Mouse (Mus musculus): ENCODE results near the gene Golga7b. TPM values are rescaled to one million over a fixed set of nuclear protein-coding genes. Genes with fewer than 3 reads are reported as not detected.

The Golga7b gene
- total and polyA plus RNA-seq, 3 experiments, result 0.11 TPM; not detected in 2

DNA sequence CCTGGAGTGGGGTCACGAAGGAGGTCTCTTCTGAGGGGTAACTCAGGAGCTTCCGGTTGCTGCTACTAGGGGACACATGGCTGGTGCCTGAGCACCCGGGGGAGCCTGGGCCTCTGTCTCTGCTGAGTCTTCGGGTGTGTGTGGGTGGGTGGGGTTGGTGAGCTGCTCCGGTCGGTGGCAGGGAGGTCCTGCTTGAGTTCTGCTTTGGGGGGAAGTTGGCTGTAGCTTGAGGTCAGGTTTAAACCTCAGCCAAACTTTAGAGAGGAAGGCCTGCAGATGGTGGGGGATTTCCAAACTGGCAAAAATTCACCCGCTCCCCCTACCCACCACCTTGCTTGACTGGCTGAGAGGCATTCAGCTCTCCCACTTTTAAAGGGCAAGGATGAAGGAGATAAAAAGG lies 23.8 kb downstream of the Golga7b start:
- Histone ChIP-seq H3K27me3 (ENCODE audit: insufficient read depth, low read length) (peaks cover 13% of the 10 kb centered on the region; the same call in 1 of the 2 replicates), H3K4me3 (ENCODE audit: low read depth, low read length) (no peak overlapping the region), H3K9me3 (replicated peaks) (no peaks in the 10 kb centered on the region), H3K4me1 (ENCODE audit: insufficient read depth, low read depth, low read length) (no peaks in the 10 kb centered on the region), H3K36me3 (replicated peaks) (no peaks in the 10 kb centered on the region)
- DNase-seq (ENCODE audit: low spot score) (no peak), ATAC-seq (ENCODE audit: extremely low read depth, insufficient number of reproducible peaks, low FRiP score, poor library complexity, severe bottlenecking) (no peak)
- TF ChIP-seq CTCF (IDR thresholded peaks at IDR 0.05; ENCODE audit: low read depth, low read length) (no peak), GATA2 (IDR thresholded peaks at IDR 0.05; ENCODE audit: borderline replicate concordance, low read depth, low read length) (no peak), GATA1 (IDR thresholded peaks at IDR 0.05; ENCODE audit: borderline replicate concordance, low read length) (no peak), TAL1 (conservative IDR thresholded peaks at IDR 0.05; ENCODE audit: low read depth, low read length) (no peak), POLR2AphosphoS5 (IDR thresholded peaks at IDR 0.05; ENCODE audit: insufficient replicate concordance, low read depth, low read length) (no peak)

GRCm38 (mm10) chr19:42272003-42272963 lies 24.9 kb downstream of the Golga7b start:
- Histone ChIP-seq H3K9me3 (replicated peaks) (no peaks in the 10 kb centered on the region), H3K4me3 (ENCODE audit: low read depth, low read length) (no peak overlapping the region), H3K27me3 (ENCODE audit: insufficient read depth, low read length) (peaks cover 13% of the 10 kb centered on the region; the same call in 1 of the 2 replicates), H3K4me1 (ENCODE audit: insufficient read depth, low read depth, low read length) (no peaks in the 10 kb centered on the region), H3K36me3 (replicated peaks) (no peaks in the 10 kb centered on the region)
- ATAC-seq (ENCODE audit: extremely low read depth, insufficient number of reproducible peaks, low FRiP score, poor library complexity, severe bottlenecking) (no peak), DNase-seq (ENCODE audit: low spot score) (peak; percentile 39)
- TF ChIP-seq POLR2AphosphoS5 (IDR thresholded peaks at IDR 0.05; ENCODE audit: insufficient replicate concordance, low read depth, low read length) (no peak), GATA2 (IDR thresholded peaks at IDR 0.05; ENCODE audit: borderline replicate concordance, low read depth, low read length) (no peak), CTCF (IDR thresholded peaks at IDR 0.05; ENCODE audit: low read depth, low read length) (peak; percentile 86)

DNA sequence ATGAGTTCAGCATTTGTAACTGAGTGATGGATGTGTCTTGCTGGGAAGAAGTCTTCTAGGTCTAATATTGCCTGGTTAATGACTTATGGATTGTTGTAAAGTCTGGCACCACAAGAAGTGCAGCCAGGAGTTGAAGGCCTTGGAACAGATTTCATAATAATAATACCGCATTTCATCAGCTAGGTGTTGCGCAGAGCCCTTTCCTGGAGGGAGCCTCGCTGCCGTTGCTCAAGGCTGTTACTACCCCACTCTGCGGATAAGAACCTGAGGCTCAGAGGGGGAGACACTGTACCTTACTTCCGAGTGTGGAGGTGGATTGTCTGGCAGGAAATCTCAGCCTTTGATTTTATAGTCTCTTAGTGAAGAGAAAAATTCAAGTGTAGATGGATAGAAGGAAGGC lies 29.9 kb downstream of the Golga7b start:
- TF ChIP-seq CTCF (IDR thresholded peaks at IDR 0.05; ENCODE audit: low read depth, low read length) (no peak), POLR2AphosphoS5 (IDR thresholded peaks at IDR 0.05; ENCODE audit: insufficient replicate concordance, low read depth, low read length) (no peak), GATA1 (IDR thresholded peaks at IDR 0.05; ENCODE audit: borderline replicate concordance, low read length) (no peak), TAL1 (conservative IDR thresholded peaks at IDR 0.05; ENCODE audit: low read depth, low read length) (no peak), GATA2 (IDR thresholded peaks at IDR 0.05; ENCODE audit: borderline replicate concordance, low read depth, low read length) (no peak)
- ATAC-seq (ENCODE audit: extremely low read depth, insufficient number of reproducible peaks, low FRiP score, poor library complexity, severe bottlenecking) (no peak), DNase-seq (ENCODE audit: low spot score) (no peak)
- H3K9me3 ChIP-seq (replicated peaks), result no peaks in the 10 kb centered on the region
- H3K4me1 ChIP-seq (ENCODE audit: insufficient read depth, low read depth, low read length), result no peaks in the 10 kb centered on the region
- H3K4me3 ChIP-seq (ENCODE audit: low read depth, low read length), result no peak overlapping the region
- no peaks in the 10 kb centered on the region for H3K36me3 ChIP-seq (replicated peaks)
- 0 out of 2 replicates have a peak, but pooled peaks cover 2% of the 10 kb centered on the region for H3K27me3 ChIP-seq (ENCODE audit: insufficient read depth, low read length)

- H3K36me3 ChIP-seq (replicated peaks), result no peaks in the 10 kb centered on the region
- no peaks in the 10 kb centered on the region for H3K4me1 ChIP-seq (ENCODE audit: insufficient read depth, low read depth, low read length)
- no peak for TF ChIP-seq GATA1 (IDR thresholded peaks at IDR 0.05; ENCODE audit: borderline replicate concordance, low read length)
- TF ChIP-seq CTCF (IDR thresholded peaks at IDR 0.05; ENCODE audit: low read depth, low read length), result no peak
- TF ChIP-seq GATA2 (IDR thresholded peaks at IDR 0.05; ENCODE audit: borderline replicate concordance, low read depth, low read length), result no peak
- TF ChIP-seq TAL1 (conservative IDR thresholded peaks at IDR 0.05; ENCODE audit: low read depth, low read length), result no peak
- no peak for TF ChIP-seq POLR2AphosphoS5 (IDR thresholded peaks at IDR 0.05; ENCODE audit: insufficient replicate concordance, low read depth, low read length)
- ATAC-seq (ENCODE audit: extremely low read depth, insufficient number of reproducible peaks, low FRiP score, poor library complexity, severe bottlenecking) (no peak), DNase-seq (ENCODE audit: low spot score) (no peak)
- H3K4me3 ChIP-seq (ENCODE audit: low read depth, low read length), result no peak overlapping the region
- no peaks in the 10 kb centered on the region for H3K9me3 ChIP-seq (replicated peaks)
- H3K27me3 ChIP-seq (ENCODE audit: insufficient read depth, low read length), result 0 out of 2 replicates have a peak, but pooled peaks cover 2% of the 10 kb centered on the region
These were observed 31.1 kb downstream of the Golga7b start for GRCm38 (mm10) chr19:42278461-42278860.

DNA sequence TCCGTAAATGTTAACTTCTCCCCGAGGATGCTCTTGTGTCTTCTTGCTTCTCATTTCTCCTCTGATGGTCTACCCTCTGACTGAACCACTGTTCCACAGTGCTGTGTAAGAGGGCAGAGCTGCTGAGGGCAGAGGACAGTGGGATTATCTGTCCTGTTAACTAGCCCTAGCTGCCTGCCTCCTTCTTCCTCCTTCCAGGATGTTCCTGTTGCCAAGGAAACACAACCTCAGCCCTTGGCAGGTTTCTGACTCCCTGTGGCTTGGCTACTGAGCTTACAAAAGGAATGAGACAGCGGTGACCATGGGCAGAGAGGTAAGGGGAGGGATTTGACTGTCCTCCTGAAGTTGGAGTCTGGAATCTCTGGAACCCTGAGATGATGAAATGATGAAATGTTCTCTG lies 32.2 kb downstream of the Golga7b start:
- Histone ChIP-seq H3K9me3 (replicated peaks) (no peaks in the 10 kb centered on the region), H3K4me3 (ENCODE audit: low read depth, low read length) (no peak overlapping the region), H3K27me3 (ENCODE audit: insufficient read depth, low read length) (0 out of 2 replicates have a peak, but pooled peaks cover 2% of the 10 kb centered on the region), H3K36me3 (replicated peaks) (no peaks in the 10 kb centered on the region), H3K4me1 (ENCODE audit: insufficient read depth, low read depth, low read length) (no peaks in the 10 kb centered on the region)
- ATAC-seq (ENCODE audit: extremely low read depth, insufficient number of reproducible peaks, low FRiP score, poor library complexity, severe bottlenecking) (no peak), DNase-seq (ENCODE audit: low spot score) (no peak)
- no peak for TF ChIP-seq GATA1 (IDR thresholded peaks at IDR 0.05; ENCODE audit: borderline replicate concordance, low read length)
- TF ChIP-seq GATA2 (IDR thresholded peaks at IDR 0.05; ENCODE audit: borderline replicate concordance, low read depth, low read length), result no peak
- no peak for TF ChIP-seq POLR2AphosphoS5 (IDR thresholded peaks at IDR 0.05; ENCODE audit: insufficient replicate concordance, low read depth, low read length)
- TF ChIP-seq CTCF (IDR thresholded peaks at IDR 0.05; ENCODE audit: low read depth, low read length), result no peak
- no peak for TF ChIP-seq TAL1 (conservative IDR thresholded peaks at IDR 0.05; ENCODE audit: low read depth, low read length)

DNA sequence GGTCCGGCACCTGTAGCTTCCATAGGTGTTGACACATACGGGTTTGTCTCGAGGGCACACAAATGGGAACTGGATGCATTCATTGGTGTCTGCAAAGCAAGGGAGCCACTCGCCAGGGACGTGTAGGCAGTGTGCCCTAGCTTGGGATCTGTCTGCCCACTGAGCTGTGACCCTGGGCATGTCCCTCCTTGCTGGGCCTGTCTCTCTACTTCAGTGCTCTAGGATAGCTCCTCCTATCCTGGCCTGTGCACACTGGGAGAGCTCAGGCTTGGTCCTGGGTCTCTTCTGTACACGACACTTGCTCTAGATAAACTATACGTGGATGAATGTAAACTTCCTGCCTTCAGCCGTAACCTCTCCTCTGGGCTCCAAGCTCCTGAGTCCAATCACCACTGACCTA lies 36.8 kb downstream of the Golga7b start:
- DNase-seq (ENCODE audit: low spot score) (no peak), ATAC-seq (ENCODE audit: extremely low read depth, insufficient number of reproducible peaks, low FRiP score, poor library complexity, severe bottlenecking) (no peak)
- H3K9me3 ChIP-seq (replicated peaks), result no peaks in the 10 kb centered on the region
- H3K4me1 ChIP-seq (ENCODE audit: insufficient read depth, low read depth, low read length), result no peaks in the 10 kb centered on the region
- TF ChIP-seq CTCF (IDR thresholded peaks at IDR 0.05; ENCODE audit: low read depth, low read length) (no peak), POLR2AphosphoS5 (IDR thresholded peaks at IDR 0.05; ENCODE audit: insufficient replicate concordance, low read depth, low read length) (0 out of 2 replicates have a peak, but pooled peaks have one; percentile 37), GATA1 (IDR thresholded peaks at IDR 0.05; ENCODE audit: borderline replicate concordance, low read length) (no peak), GATA2 (IDR thresholded peaks at IDR 0.05; ENCODE audit: borderline replicate concordance, low read depth, low read length) (no peak)
- H3K27me3 ChIP-seq (ENCODE audit: insufficient read depth, low read length), result peaks cover 5% of the 10 kb centered on the region
- H3K36me3 ChIP-seq (replicated peaks), result no peaks in the 10 kb centered on the region
- H3K4me3 ChIP-seq (ENCODE audit: low read depth, low read length), result no peak overlapping the region
